Mouse (Mus musculus): ENCODE results near the gene Fbxl2.

The Fbxl2 gene

GRCm38 (mm10) chr9:114019012-114019762 lies 26.8 kb downstream of the Fbxl2 start:
- DNase-seq (ENCODE audit: low read depth, low spot score): no peak

DNA sequence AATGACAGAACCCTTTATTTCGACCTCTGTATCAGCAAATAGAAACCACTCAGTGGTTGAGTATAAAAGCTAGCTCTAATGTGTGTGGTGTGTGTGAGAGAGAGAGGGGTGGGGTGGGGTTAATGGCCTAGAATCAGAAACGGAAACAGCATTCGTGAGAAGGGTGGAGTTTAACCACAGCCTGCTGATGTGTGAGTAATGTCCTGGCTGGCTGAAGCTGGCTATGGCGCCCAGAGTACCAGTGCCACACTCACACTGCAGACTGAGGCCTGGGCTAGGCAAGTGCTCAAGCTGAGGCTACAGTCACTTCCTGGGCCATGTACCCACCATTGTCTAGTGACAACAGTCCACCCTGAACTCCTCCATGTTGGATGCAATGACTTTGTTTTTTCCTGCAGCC lies 29.6 kb downstream of the Fbxl2 start:
- peak; percentile 22 for DNase-seq (ENCODE audit: low read depth, low spot score)

DNA sequence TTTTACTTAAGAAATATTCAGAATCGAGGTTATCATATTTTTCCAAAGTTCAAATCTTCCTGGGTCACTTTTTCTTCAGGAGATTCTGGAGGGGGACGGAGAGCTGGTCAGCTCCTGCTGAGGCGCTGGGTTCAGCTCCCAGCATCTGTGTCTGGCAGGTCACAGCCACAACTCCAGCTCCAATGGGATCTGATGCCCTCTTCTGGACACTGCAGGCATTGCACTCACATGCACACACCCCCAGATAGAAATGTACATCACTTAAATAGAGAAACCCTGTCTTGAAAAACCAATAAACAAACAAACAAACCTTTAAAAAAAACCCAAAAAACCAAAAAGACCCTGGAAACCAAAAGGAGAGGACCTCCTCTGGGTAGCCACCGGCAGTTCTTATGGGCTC lies 30.3 kb downstream of the Fbxl2 start:
- DNase-seq (ENCODE audit: low read depth, low spot score): peak; percentile 19

GRCm38 (mm10) chr9:114014034-114014433 lies 32.0 kb downstream of the Fbxl2 start:
- no peak for DNase-seq (ENCODE audit: low read depth, low spot score)

DNA sequence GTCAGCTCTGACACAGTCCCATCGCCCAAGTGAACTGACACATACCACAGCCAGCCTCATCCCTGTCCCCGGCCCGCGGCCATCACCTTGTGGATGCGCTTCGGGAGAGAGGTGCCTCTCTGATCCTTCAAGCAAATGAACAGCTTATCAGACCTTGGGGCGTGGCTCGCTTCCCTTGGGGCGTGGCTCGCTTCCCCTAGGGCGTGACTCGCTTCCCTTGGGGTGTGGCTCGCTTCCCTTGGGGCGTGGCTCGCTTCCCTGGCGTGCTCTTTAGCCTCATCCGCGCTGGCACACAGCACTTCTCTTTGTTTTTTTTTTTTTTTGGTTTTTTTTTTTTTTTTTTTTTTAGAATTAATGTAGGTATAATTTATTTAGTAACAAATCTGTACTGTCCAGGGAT lies 34.8 kb downstream of the Fbxl2 start:
- no peak for DNase-seq (ENCODE audit: low read depth, low spot score)

DNA sequence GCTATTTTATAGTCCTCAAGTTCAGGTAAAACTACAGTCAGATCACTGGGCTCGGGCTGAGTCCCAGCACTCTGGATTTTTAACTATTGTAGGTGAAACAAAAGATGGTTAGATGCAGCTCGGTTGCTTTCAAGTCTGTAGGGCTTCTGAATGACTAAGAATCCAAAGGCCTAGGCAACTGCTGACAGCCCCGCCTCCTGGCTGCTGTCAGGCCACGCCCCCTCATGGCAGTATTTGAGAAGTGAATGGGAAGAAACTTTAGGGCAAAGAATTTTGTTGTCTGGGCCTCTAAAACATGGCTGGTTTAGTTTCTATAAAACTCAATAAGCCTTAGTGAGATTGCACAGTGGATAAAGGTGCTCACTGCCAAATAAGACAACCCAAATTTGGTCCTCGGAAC lies 36.5 kb downstream of the Fbxl2 start:
- DNase-seq (ENCODE audit: low read depth, low spot score): no peak

- no peak for DNase-seq (ENCODE audit: low read depth, low spot score)
Observed at GRCm38 (mm10) chr9:114007850-114008350, 38.1 kb downstream of the Fbxl2 start.

DNA sequence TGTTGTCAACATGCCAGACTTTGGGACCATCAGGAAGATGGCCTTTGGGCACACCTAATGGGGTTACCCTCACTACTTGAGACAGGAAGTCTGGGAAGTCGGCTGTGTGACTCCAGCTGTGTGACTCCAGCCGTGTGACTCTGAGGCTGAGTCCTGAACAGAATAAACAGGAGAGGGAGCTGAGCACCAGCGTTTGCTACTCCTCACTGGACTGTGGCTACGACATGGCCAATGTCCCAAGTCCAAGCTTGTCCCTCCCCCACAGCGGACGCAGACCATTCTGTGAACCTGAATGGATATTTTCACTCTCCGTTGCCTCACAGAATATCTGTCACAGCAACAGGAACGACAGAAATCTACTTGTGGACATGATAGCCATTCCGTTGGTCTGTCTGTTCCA lies 39.2 kb downstream of the Fbxl2 start:
- DNase-seq (ENCODE audit: low read depth, low spot score): no peak

GRCm38 (mm10) chr9:113998311-113998710 lies 47.7 kb downstream of the Fbxl2 start:
- DNase-seq (ENCODE audit: low read depth, low spot score): no peak

GRCm38 (mm10) chr9:113992810-113993209 lies 53.2 kb downstream of the Fbxl2 start:
- DNase-seq (ENCODE audit: low read depth, low spot score): no peak

GRCm38 (mm10) chr9:113990547-113991248 lies 55.3 kb downstream of the Fbxl2 start:
- DNase-seq (ENCODE audit: low read depth, low spot score): peak; percentile 87

DNA sequence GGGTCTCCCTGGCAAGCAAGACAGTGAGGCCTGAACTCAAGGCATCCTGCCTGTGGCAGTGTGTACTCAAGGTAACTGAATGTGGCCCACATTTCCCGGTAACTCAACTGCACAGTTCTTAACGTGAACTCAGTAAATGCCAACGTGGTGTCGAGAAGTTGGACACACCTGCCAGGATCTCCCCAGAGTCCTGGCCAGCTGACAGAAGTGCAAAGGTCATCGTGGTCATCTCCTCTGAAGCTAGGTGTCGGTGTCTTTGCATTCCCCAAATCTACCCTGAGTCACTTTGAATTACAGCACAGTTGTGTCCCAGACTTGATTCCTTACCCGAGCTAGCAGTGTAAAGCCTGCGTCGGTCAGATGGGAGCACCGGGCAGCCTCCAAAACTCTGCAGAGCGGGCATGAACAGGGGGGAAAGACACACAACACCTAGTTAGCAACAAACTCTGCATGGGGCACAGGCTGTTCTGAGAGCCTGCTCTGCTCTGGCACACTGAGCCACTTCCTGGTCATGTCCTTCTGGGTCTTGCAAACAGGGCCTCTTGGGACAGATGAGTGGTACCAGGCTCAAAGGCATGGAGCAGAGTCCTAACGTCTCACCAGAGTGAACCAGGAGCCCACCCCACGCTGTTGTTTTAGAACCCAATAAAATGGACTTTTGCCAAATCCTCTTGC lies 60.9 kb downstream of the Fbxl2 start:
- DNase-seq (ENCODE audit: low read depth, low spot score): no peak

- no peak for DNase-seq (ENCODE audit: low read depth, low spot score)
Observed at GRCm38 (mm10) chr9:113982883-113983670, 62.9 kb downstream of the Fbxl2 start.

GRCm38 (mm10) chr9:113982451-113982850 lies 63.5 kb downstream of the Fbxl2 start:
- no peak for DNase-seq (ENCODE audit: low read depth, low spot score)

DNA sequence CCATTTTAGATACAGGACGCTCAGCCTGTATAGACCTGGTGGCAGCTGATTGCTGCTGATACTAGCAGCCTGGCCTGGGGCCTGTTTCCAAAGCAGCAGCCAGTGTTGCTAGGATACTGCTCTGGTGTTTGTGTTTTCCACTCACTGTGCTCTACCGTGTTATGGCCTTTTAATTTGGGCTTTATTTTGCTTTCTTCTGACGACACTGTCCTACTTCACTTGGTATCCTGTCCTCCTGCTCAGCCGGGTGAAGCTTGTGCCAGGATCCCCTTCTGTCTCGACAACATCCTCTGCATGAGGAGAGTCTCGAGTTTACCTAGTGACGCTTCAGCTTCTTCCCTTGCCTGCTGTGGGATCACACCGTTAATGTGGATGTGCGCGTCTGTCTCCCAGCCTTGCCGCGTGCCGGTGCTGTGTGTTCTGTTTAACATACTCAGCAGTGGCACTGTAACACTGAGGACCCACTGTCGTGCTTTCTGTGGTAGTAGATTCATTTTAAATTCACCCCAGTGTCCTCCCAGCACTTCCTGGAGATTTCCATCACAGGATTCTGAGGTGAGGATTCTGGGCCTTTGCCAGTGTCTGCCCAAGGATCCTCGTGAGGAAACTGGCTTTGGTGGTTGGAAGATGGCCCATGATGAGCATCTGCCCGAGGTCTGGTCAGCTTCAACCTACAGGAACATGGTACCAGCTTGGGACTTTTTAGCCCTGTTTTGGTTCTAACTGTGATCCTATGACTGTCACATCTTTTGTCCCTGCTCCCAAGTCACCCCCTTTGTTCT lies 64.7 kb downstream of the Fbxl2 start:
- no peak for DNase-seq (ENCODE audit: low read depth, low spot score)

DNA sequence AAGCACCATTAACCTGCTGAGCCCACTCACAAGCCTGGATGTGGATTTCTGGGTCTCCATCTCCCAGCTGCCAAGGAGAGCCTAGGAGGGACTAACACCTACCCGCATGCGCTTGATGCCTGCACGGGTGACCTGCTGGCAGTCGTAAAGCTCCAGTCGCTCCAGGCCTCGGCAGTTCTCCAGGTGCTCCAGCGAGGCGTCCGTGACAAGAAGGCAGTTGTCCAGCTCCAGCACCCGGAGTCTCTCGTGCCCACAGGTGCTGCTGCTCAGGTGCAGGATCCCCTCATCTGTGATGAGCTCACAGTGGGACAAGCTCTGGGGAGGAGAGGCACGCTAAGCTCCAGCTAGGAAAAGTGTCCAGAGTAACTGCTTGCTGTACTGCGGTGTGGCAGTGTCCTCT lies 66.6 kb downstream of the Fbxl2 start:
- no peak for DNase-seq (ENCODE audit: low read depth, low spot score)

- DNase-seq (ENCODE audit: low read depth, low spot score): no peak
Observed at GRCm38 (mm10) chr9:113978656-113979055, 67.3 kb downstream of the Fbxl2 start.

DNA sequence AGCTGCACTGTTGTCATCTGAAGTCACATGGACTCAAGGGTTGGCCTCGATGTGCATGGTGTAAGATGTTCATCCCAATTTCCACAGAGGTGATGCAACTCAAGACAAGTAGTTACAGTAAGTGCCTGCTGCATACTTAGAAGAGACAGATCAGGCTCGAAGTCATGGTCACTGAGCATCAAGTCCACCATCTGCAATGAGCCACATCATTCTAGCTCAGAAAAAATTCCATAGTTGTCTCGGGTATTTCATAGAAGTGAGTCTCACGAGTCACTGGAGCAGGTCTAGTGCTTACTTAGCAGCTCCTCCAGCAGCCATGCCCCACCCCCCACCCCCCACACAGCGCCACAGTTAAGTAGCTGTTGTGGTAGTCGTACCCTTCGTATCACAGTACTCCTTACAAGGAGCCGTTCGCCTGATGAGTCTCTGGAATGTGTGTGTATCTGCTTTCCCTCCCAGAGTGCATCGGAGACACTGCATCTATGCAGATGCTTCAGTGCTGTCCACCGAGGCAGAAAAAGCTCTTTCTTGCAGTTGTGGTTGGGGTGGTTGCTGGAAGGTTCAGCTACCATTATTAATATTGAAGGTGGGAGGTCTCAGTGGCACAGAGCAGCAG lies 68.7 kb downstream of the Fbxl2 start:
- DNase-seq (ENCODE audit: low read depth, low spot score): no peak

- DNase-seq (ENCODE audit: low read depth, low spot score): no peak
Observed at GRCm38 (mm10) chr9:113976264-113976663, 69.7 kb downstream of the Fbxl2 start.

GRCm38 (mm10) chr9:113975442-113975841 lies 70.5 kb downstream of the Fbxl2 start:
- DNase-seq (ENCODE audit: low read depth, low spot score): no peak

Data from CD4-positive, CD25-positive, alpha-beta regulatory T cell, adult 2 months (primary cell).